Mouse (Mus musculus): ENCODE measurements around the gene Rabgef1.

The Rabgef1 gene

GRCm38 (mm10) chr5:130171956-130172601 lies 481 bp downstream of the Rabgef1 start:
- DNase-seq (ENCODE audit: low spot score in 2 of 2), result peak; percentile 49 to 59

- DNase-seq (ENCODE audit: low spot score in 2 of 2), result no peak
These were observed 1.4 kb downstream of the Rabgef1 start for GRCm38 (mm10) chr5:130173012-130173411.

GRCm38 (mm10) chr5:130177871-130178270 lies 6.3 kb downstream of the Rabgef1 start:
- DNase-seq (ENCODE audit: low spot score in 2 of 2), result no peak

GRCm38 (mm10) chr5:130180362-130180761 lies 8.8 kb downstream of the Rabgef1 start:
- no peak for DNase-seq (ENCODE audit: low spot score in 2 of 2)

GRCm38 (mm10) chr5:130181740-130182540 lies 10.3 kb downstream of the Rabgef1 start:
- peak in 1 of 2 experiments; percentile 40 for DNase-seq (ENCODE audit: low spot score in 2 of 2)

- DNase-seq (ENCODE audit: low spot score in 2 of 2), result no peak
These were observed 10.9 kb downstream of the Rabgef1 start for GRCm38 (mm10) chr5:130182541-130182821.

- DNase-seq (ENCODE audit: low spot score in 2 of 2), result peak in 1 of 2 experiments; percentile 35
These were observed 12.7 kb downstream of the Rabgef1 start for GRCm38 (mm10) chr5:130184193-130184856.

- DNase-seq (ENCODE audit: low spot score in 2 of 2), result no peak
These were observed 13.7 kb downstream of the Rabgef1 start for GRCm38 (mm10) chr5:130185312-130185711.

GRCm38 (mm10) chr5:130187383-130187782 lies 15.8 kb downstream of the Rabgef1 start:
- peak in 1 of 2 experiments; percentile 62 for DNase-seq (ENCODE audit: low spot score in 2 of 2)

GRCm38 (mm10) chr5:130190909-130191308 lies 19.3 kb downstream of the Rabgef1 start:
- no peak for DNase-seq (ENCODE audit: low spot score in 2 of 2)

GRCm38 (mm10) chr5:130191865-130192264 lies 20.3 kb downstream of the Rabgef1 start:
- no peak for DNase-seq (ENCODE audit: low spot score in 2 of 2)

- DNase-seq (ENCODE audit: low spot score in 2 of 2), result no peak
These were observed 20.9 kb downstream of the Rabgef1 start for GRCm38 (mm10) chr5:130192356-130192944.

GRCm38 (mm10) chr5:130193760-130194159 lies 22.2 kb downstream of the Rabgef1 start:
- DNase-seq (ENCODE audit: low spot score in 2 of 2), result no peak

- no peak for DNase-seq (ENCODE audit: low spot score in 2 of 2)
These were observed 24.7 kb downstream of the Rabgef1 start for GRCm38 (mm10) chr5:130196307-130196706.

- DNase-seq (ENCODE audit: low spot score in 2 of 2), result no peak
These were observed 25.9 kb downstream of the Rabgef1 start for GRCm38 (mm10) chr5:130197454-130197853.

- DNase-seq (ENCODE audit: low spot score in 2 of 2), result no peak
These were observed 26.4 kb downstream of the Rabgef1 start for GRCm38 (mm10) chr5:130197981-130198380.

- peak in 1 of 2 experiments; percentile 55 for DNase-seq (ENCODE audit: low spot score in 2 of 2)
These were observed 28.8 kb downstream of the Rabgef1 start for GRCm38 (mm10) chr5:130200233-130201029.

GRCm38 (mm10) chr5:130203948-130204347 lies 32.4 kb downstream of the Rabgef1 start:
- DNase-seq (ENCODE audit: low spot score in 2 of 2), result peak in 1 of 2 experiments; percentile 41

- DNase-seq (ENCODE audit: low spot score in 2 of 2), result no peak
These were observed 33.0 kb downstream of the Rabgef1 start for GRCm38 (mm10) chr5:130204560-130204959.

- no peak for DNase-seq (ENCODE audit: low spot score in 2 of 2)
These were observed 33.9 kb downstream of the Rabgef1 start for GRCm38 (mm10) chr5:130205441-130206023.

GRCm38 (mm10) chr5:130207299-130207698 lies 35.7 kb downstream of the Rabgef1 start:
- no peak for DNase-seq (ENCODE audit: low spot score in 2 of 2)

Measured in urinary bladder, postnatal 36 days (tissue).